Comparison of ENCODE assay signal across 9 mouse cellular contexts in the genomic region with DNA sequence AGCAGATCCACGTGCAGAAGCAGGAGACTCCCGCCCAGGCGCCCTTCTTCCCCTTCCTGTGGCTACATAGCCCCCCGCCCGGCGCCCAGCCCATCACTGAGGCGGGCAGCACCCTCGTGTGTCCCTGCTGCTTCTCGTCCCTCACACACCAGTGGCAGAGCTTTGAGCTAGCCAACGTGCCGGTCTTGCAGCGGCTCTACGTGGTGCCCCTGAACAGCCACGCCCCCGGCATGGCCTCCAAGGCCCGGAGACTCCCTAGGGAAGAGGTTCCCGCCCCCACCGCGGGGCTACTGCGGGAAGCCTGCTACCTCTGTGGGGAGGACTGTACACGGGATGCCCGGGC. TPM values are rescaled to one million over a fixed set of nuclear protein-coding genes. Genes with fewer than 3 reads are reported as not detected.
DNase-seq lines count a peak whose midpoint lies in the region; ATAC-seq lines count a peak whose summit lies in the region.
"Had no signal": no experiment of that assay in that cellular context is flagged by ENCODE, and none has a peak within 500 bp of the region (broad histone marks: within the 10 kb centered on the region; RNA-seq: fewer than 3 reads in every experiment).

No protein-coding gene starts in this region.

- peaks cover 34 to 62% of the 10 kb centered on the region in 2 experiments for H3K4me1 ChIP-seq in heart, embryonic 14.5 days (ENCODE audit: control insufficient read depth in 2 of 2, insufficient read depth in 2 of 2, low read length in 2 of 2)
- peaks cover 95% of the 10 kb centered on the region for H3K4me1 ChIP-seq in limb, embryonic 10.5 days
- H3K4me1 ChIP-seq in neural tube, embryonic 11.5 days (ENCODE audit: control insufficient read depth, insufficient read depth, low read length): peaks cover 80% of the 10 kb centered on the region

- no peak for ATAC-seq in heart, embryonic 14.5 days (ENCODE audit: insufficient number of reproducible peaks, insufficient read depth, low FRiP score, low read depth)
- ATAC-seq in neural tube, embryonic 11.5 days (ENCODE audit: insufficient read depth, low FRiP score, low TSS enrichment): no peak
- ATAC-seq: Patski had no signal

- 1% methylated on average over 21 of the region's 22 CpGs for WGBS in heart, embryonic 14.5 days
- WGBS in limb, embryonic 10.5 days: 0% methylated on average over 22 of the region's 22 CpGs
- under 1% methylated on average over 22 of the region's 22 CpGs for WGBS in neural tube, embryonic 11.5 days

- peak overlapping the region; percentile 80 for H3K4me2 ChIP-seq in heart, embryonic 14.5 days (ENCODE audit: low read length)
- peak overlapping the region; percentile 98 for H3K4me2 ChIP-seq in neural tube, embryonic 11.5 days (ENCODE audit: low read depth)

- H3K9ac ChIP-seq in heart, embryonic 14.5 days (ENCODE audit: low read length): peak overlapping the region; percentile 64
- H3K9ac ChIP-seq in neural tube, embryonic 11.5 days (ENCODE audit: low read length): peak overlapping the region; percentile 62

- DNase-seq in kidney, adult 11 months: peak; percentile 28
- no peak for DNase-seq in kidney, adult 8-10 months
- peak; percentile 82 for DNase-seq in adrenal gland, postnatal 14 days
- DNase-seq in limb, embryonic 10.5 days (ENCODE audit: low spot score): peak; percentile 76
- DNase-seq in neural tube, embryonic 11.5 days (ENCODE audit: low spot score): peak; percentile 53
- no peak for DNase-seq in frontal cortex, postnatal 10 days (ENCODE audit: low spot score in 2 of 2)
- no peak for DNase-seq in cerebellum, adult 18-20 months

- no peaks in the 10 kb centered on the region for H3K9me3 ChIP-seq in heart, embryonic 14.5 days (ENCODE audit: control insufficient read depth, low read length)
- no peaks in the 10 kb centered on the region for H3K9me3 ChIP-seq in limb, embryonic 10.5 days (replicated peaks)
- H3K9me3 ChIP-seq in neural tube, embryonic 11.5 days (ENCODE audit: control insufficient read depth, low read length): no peaks in the 10 kb centered on the region

- peak overlapping the region; percentile 48 to 61 for H3K4me3 ChIP-seq in heart, embryonic 14.5 days (ENCODE audit: control insufficient read depth in 1 of 2, insufficient read depth in 1 of 2, low read depth in 1 of 2, low read length in 2 of 2)
- peak overlapping the region; percentile 76 for H3K4me3 ChIP-seq in limb, embryonic 10.5 days
- peak overlapping the region; percentile 65 for H3K4me3 ChIP-seq in neural tube, embryonic 11.5 days (ENCODE audit: low read depth, low read length)

- no peaks in the 10 kb centered on the region for H3K36me3 ChIP-seq in heart, embryonic 14.5 days (ENCODE audit: control insufficient read depth, insufficient read depth, low read length)
- H3K36me3 ChIP-seq in limb, embryonic 10.5 days: peaks cover 4% of the 10 kb centered on the region
- no peaks in the 10 kb centered on the region; the same call in 1 of the 2 replicates for H3K36me3 ChIP-seq in neural tube, embryonic 11.5 days (ENCODE audit: control insufficient read depth, insufficient read depth, low read length)

- no peak overlapping the region for H3K27ac ChIP-seq in heart, embryonic 14.5 days (replicated peaks in 1 of 2; ENCODE audit: control insufficient read depth in 1 of 2, insufficient read depth in 1 of 2, low read depth in 2 of 2, low read length in 2 of 2)
- H3K27ac ChIP-seq in limb, embryonic 10.5 days: peak overlapping the region; percentile 88
- no peak overlapping the region for H3K27ac ChIP-seq in neural tube, embryonic 11.5 days (ENCODE audit: low read depth, low read length)

- peaks cover 16% of the 10 kb centered on the region for H3K27me3 ChIP-seq in heart, embryonic 14.5 days (ENCODE audit: control insufficient read depth, insufficient read depth, low read length)
- H3K27me3 ChIP-seq in limb, embryonic 10.5 days (ENCODE audit: low read depth, poor library complexity, severe bottlenecking): peaks cover 27% of the 10 kb centered on the region
- H3K27me3 ChIP-seq in neural tube, embryonic 11.5 days (ENCODE audit: control insufficient read depth, insufficient read depth, low read length): no peaks in the 10 kb centered on the region
- H3K27me3 ChIP-seq: Patski had no signal

RNA-seq across cellular contexts. Expression of a gene that starts 1.3 kb away (rescaled TPM):
- 29.9 and 33.9 TPM in 2 replicates for total RNA-seq in adrenal gland, postnatal 14 days (2021)
- polyA plus RNA-seq in heart, embryonic 14.5 days (2014; fragmentation: Nextera tagmentation; extraction: Ambion mirVana): 12.0 and 12.2 TPM in 2 replicates
- polyA plus RNA-seq in limb, embryonic 10.5 days (2016; fragmentation: Nextera tagmentation; extraction: Ambion mirVana): 6.7 and 8.1 TPM in 2 replicates
- polyA plus RNA-seq in neural tube, embryonic 11.5 days (2014; fragmentation: Nextera tagmentation; extraction: Ambion mirVana): 19.9 and 33.5 TPM in 2 replicates

RNA-seq across cellular contexts. Expression of a gene that starts 52.3 kb away (rescaled TPM):
- total RNA-seq in adrenal gland, postnatal 14 days (2021): 1.0 and 1.1 TPM in 2 replicates
- not detected in 2 replicates for polyA plus RNA-seq in heart, embryonic 14.5 days (2014; fragmentation: Nextera tagmentation; extraction: Ambion mirVana)
- polyA plus RNA-seq in limb, embryonic 10.5 days (2016; fragmentation: Nextera tagmentation; extraction: Ambion mirVana): 0.16 TPM in 1 of 2 replicates, not detected in the other
- 0.90 and 1.0 TPM in 2 replicates for polyA plus RNA-seq in neural tube, embryonic 11.5 days (2014; fragmentation: Nextera tagmentation; extraction: Ambion mirVana)

Comparison
In these comparisons a context has a peak if more than half of its experiments do, and no peak if none do; other contexts are left out.
1. DNase-seq: peak in kidney, adult 11 months (single experiment), adrenal gland, postnatal 14 days (single experiment), limb, embryonic 10.5 days (single experiment) and neural tube, embryonic 11.5 days (single experiment); none in kidney, adult 8-10 months (0 of 2), frontal cortex, postnatal 10 days (0 of 2) and cerebellum, adult 18-20 months (0 of 2).
2. Peak in every context shown above with its lines, with median percentiles within 50 percentile points of each other: H3K4me3 ChIP-seq.